ENCODE assay signal across 8 mouse cellular contexts in genomic region chr7:81214153-81214907, GRCm38 (mm10). TPM values are rescaled to one million over a fixed set of nuclear protein-coding genes. Genes with fewer than 3 reads are reported as not detected.
DNase-seq lines count a peak whose midpoint lies in the region; ATAC-seq lines count a peak whose summit lies in the region.

No protein-coding gene starts in this region.

- peaks cover 81% of the 10 kb centered on the region for H3K27me3 ChIP-seq in hindbrain, embryonic 10.5 days (ENCODE audit: insufficient read depth, poor library complexity, severe bottlenecking)

- H3K4me3 ChIP-seq in hindbrain, embryonic 10.5 days: peak overlapping the region; percentile 46
- peak overlapping the region; percentile 46 for H3K4me3 ChIP-seq in macrophage (ENCODE audit: inconsistent target)

- H3K9me3 ChIP-seq in hindbrain, embryonic 10.5 days: no peaks in the 10 kb centered on the region

- no peak for ATAC-seq in inflammation-experienced regulatory T-cells, adult 6 months

- peaks cover 53% of the 10 kb centered on the region for H3K79me2 ChIP-seq in macrophage (ENCODE audit: inconsistent target)

- peak; percentile 31 for DNase-seq in gastrocnemius, postnatal 10 days
- DNase-seq in gastrocnemius, adult 18-20 months (ENCODE audit: low spot score): no peak
- peak; percentile 11 for DNase-seq in Muller cell, postnatal 12 days (ENCODE audit: inconsistent ontology term)
- DNase-seq in hindbrain, embryonic 10.5 days (ENCODE audit: low spot score): peak; percentile 33
- no peak for DNase-seq in right cerebral cortex, adult 18-20 months
- DNase-seq in frontal cortex, postnatal 10 days (ENCODE audit: low spot score in 2 of 2): no peak

- no peaks in the 10 kb centered on the region for H3K36me3 ChIP-seq in hindbrain, embryonic 10.5 days
- H3K36me3 ChIP-seq in macrophage (ENCODE audit: inconsistent target): no peaks in the 10 kb centered on the region

- H3K4me1 ChIP-seq in hindbrain, embryonic 10.5 days (replicated peaks): peaks cover 43% of the 10 kb centered on the region

- H3K27ac ChIP-seq in hindbrain, embryonic 10.5 days: peak overlapping the region; percentile 79
- peak overlapping the region; percentile 24 for H3K27ac ChIP-seq in macrophage

- WGBS in hindbrain, embryonic 10.5 days: 5% methylated on average over 40 of the region's 40 CpGs
- 33% methylated on average over 40 of the region's 40 CpGs for WGBS in macrophage (ENCODE audit: missing documents)

RNA-seq across cellular contexts. Expression of gene Pde8a, which starts 0.9 kb away (rescaled TPM):
- total RNA-seq in gastrocnemius, postnatal 10 days (2021): 10 to 100 TPM in 1 of 2 experiments, 1 to 10 TPM in 1; 7.8 to 10.1 TPM
- total RNA-seq in gastrocnemius, adult 18-20 months (2021): 10 to 100 TPM; 13.2 to 13.8 TPM
- 2.4 and 2.5 TPM in 2 replicates for polyA plus RNA-seq in hindbrain, embryonic 10.5 days (2016; fragmentation: Nextera tagmentation; extraction: Ambion mirVana)
- total RNA-seq in macrophage (2018; cell fraction: chromatin; rRNA removed): 10 to 100 TPM; 28.1 to 73.3 (median 48.2) TPM
- 10 to 100 TPM; 17.4 to 25.5 (median 20.3) TPM for total RNA-seq in macrophage (2018; cell fraction: cytosol; rRNA removed)
- total RNA-seq in macrophage (2018; cell fraction: nucleus; rRNA removed): 10 to 100 TPM; 25.9 to 69.3 (median 37.5) TPM
- polyA plus RNA-seq in macrophage (2018): 18.3 to 37.2 TPM (median 28.5 TPM) in 3 replicates
- 1 to 10 TPM in 2 of 3 experiments, under 1 TPM in 1; 0.58 to 2.5 (median 1.8) TPM for polyA plus RNA-seq in inflammation-experienced regulatory T-cells, adult 6 months (2017; shearing (Covaris generic))

Comparison
In these comparisons a context has a peak if more than half of its experiments do, and no peak if none do; other contexts are left out.
1. DNase-seq: peak in gastrocnemius, postnatal 10 days (single experiment), Muller cell, postnatal 12 days (single experiment) and hindbrain, embryonic 10.5 days (single experiment); none in gastrocnemius, adult 18-20 months (single experiment), right cerebral cortex, adult 18-20 months (single experiment) and frontal cortex, postnatal 10 days (0 of 2).